Mouse (Mus musculus) lung, adult 10 weeks (tissue): ENCODE measurements around the gene Hist1h2bf. TPM values are rescaled to one million over a fixed set of nuclear protein-coding genes. Genes with fewer than 3 reads are reported as not detected.

ENCODE experiments used
- polyA plus RNA-seq: library from polyadenylated mRNA; stranded (reverse); fragments of 350-450 nt; fragmentation: Illumina TruSeq; extraction: RNeasy Lipid Tissue Mini Kit (QIAGEN cat#74804); gene quantifications from one replicate; pipeline ENCODE4 v1.2.3, GENCODE M21; 2014; ENCODE audit warnings: low read depth, low replicate concordance; ENCODE audit not compliant: insufficient read depth

The Hist1h2bf gene
- polyA plus RNA-seq, 1 experiment from 2014 or later, result not detected

Other genes starting within 250 kb of the Hist1h2bf start
- gene Zfp322a, start 205.0 kb downstream of the Hist1h2bf start, polyA plus RNA-seq, result 7.0 TPM
- 4.5 TPM for gene Abt1, start 150.3 kb downstream of the Hist1h2bf start, polyA plus RNA-seq
- not detected for gene Btn1a1, start 108.3 kb downstream of the Hist1h2bf start, polyA plus RNA-seq
- not detected for gene Btn2a2, start 85.3 kb downstream of the Hist1h2bf start, polyA plus RNA-seq
- 16.1 TPM for gene Hist1h4h, start 43.1 kb downstream of the Hist1h2bf start, polyA plus RNA-seq
- not detected for gene Hist1h2af, start 40.3 kb downstream of the Hist1h2bf start, polyA plus RNA-seq
- gene Hist1h3g, start 38.8 kb downstream of the Hist1h2bf start, polyA plus RNA-seq, result not detected
- 0.28 TPM for gene Hist1h2bh, start 30.8 kb downstream of the Hist1h2bf start, polyA plus RNA-seq
- gene Hist1h3f, start 30.1 kb downstream of the Hist1h2bf start, polyA plus RNA-seq, result not detected
- not detected for gene Hist1h4f, start 22.5 kb downstream of the Hist1h2bf start, polyA plus RNA-seq
- gene Hist1h1d, start 20.9 kb downstream of the Hist1h2bf start, polyA plus RNA-seq, result 0.08 TPM
- not detected for gene Hist1h3e, start 11.8 kb downstream of the Hist1h2bf start, polyA plus RNA-seq
- not detected for gene Hist1h2ae, start 3.0 kb downstream of the Hist1h2bf start, polyA plus RNA-seq
- 1.5 TPM for gene Hist1h2bg, start 2.8 kb downstream of the Hist1h2bf start, polyA plus RNA-seq
- gene Hist1h2ad, start 185 bp upstream of the Hist1h2bf start, polyA plus RNA-seq, result not detected
- gene Hist1h3d, start 1.6 kb upstream of the Hist1h2bf start, polyA plus RNA-seq, result 1.1 TPM
- not detected for gene Hist1h4d, start 7.4 kb upstream of the Hist1h2bf start, polyA plus RNA-seq
- 2.7 TPM for gene Hist1h2be, start 46.9 kb upstream of the Hist1h2bf start, polyA plus RNA-seq
- gene Hist1h1e, start 48.4 kb upstream of the Hist1h2bf start, polyA plus RNA-seq, result 0.40 TPM
- 0.25 TPM for gene Hist1h2ac, start 109.8 kb upstream of the Hist1h2bf start, polyA plus RNA-seq
- gene Hist1h2bc, start 110.0 kb upstream of the Hist1h2bf start, polyA plus RNA-seq, result 123 TPM
- gene Hist1h1t, start 121.6 kb upstream of the Hist1h2bf start, polyA plus RNA-seq, result not detected
- 0.68 TPM for gene Hist1h4c, start 124.3 kb upstream of the Hist1h2bf start, polyA plus RNA-seq
- gene Hfe, start 136.7 kb upstream of the Hist1h2bf start, polyA plus RNA-seq, result 21.9 TPM
- 58.8 TPM for gene Hist1h1c, start 164.6 kb upstream of the Hist1h2bf start, polyA plus RNA-seq
- gene Hist1h3c, start 171.4 kb upstream of the Hist1h2bf start, polyA plus RNA-seq, result not detected
- not detected for gene Hist1h2bb, start 172.5 kb upstream of the Hist1h2bf start, polyA plus RNA-seq
- not detected for gene Hist1h2ab, start 176.9 kb upstream of the Hist1h2bf start, polyA plus RNA-seq
- gene Hist1h3b, start 178.1 kb upstream of the Hist1h2bf start, polyA plus RNA-seq, result not detected
- not detected for gene Hist1h4b, start 182.8 kb upstream of the Hist1h2bf start, polyA plus RNA-seq
- not detected for gene Hist1h4a, start 187.0 kb upstream of the Hist1h2bf start, polyA plus RNA-seq
- not detected for gene Hist1h3a, start 188.2 kb upstream of the Hist1h2bf start, polyA plus RNA-seq
- not detected for gene Hist1h1a, start 189.5 kb upstream of the Hist1h2bf start, polyA plus RNA-seq
- gene Trim38, start 195.7 kb upstream of the Hist1h2bf start, polyA plus RNA-seq, result not detected
- 0.34 TPM for gene Slc17a2, start 232.8 kb upstream of the Hist1h2bf start, polyA plus RNA-seq